Mouse (Mus musculus) small intestine, adult 2 months (tissue): Measurements from ENCODE around the gene Ebi3. TPM values are rescaled to one million over a fixed set of nuclear protein-coding genes. Genes with fewer than 3 reads are reported as not detected.
A peak's percentile ranks its signal among the peaks of the same experiment; 100 is the strongest.

Experiments used
- H3K27ac ChIP-seq: fragments of 200-500 bp; 2 replicates; pipeline ENCODE4 v1.5.1; 2012; ENCODE audit warnings: low read depth, low read length, control low read depth, inconsistent platforms; ENCODE audit not compliant: insufficient read depth
- H3K27me3 ChIP-seq: fragments of 200-500 bp; 2 replicates; pipeline ENCODE4 v1.6.1; 2012; ENCODE audit warnings: mild to moderate bottlenecking, moderate library complexity, low read length, inconsistent platforms; ENCODE audit not compliant: control insufficient read depth, insufficient read depth
- H3K36me3 ChIP-seq: fragments of 200-500 bp; 2 replicates; pipeline ENCODE4 v1.6.1; 2012; ENCODE audit warnings: mild to moderate bottlenecking, low read length, control low read depth, inconsistent platforms; ENCODE audit not compliant: control insufficient read depth, insufficient read depth
- H3K4me1 ChIP-seq: fragments of 200-500 bp; 2 replicates; pipeline ENCODE4 v1.6.1; 2012; ENCODE audit warnings: low read length, inconsistent platforms, mixed read lengths; ENCODE audit not compliant: control insufficient read depth, insufficient read depth, insufficient read length
- H3K4me3 ChIP-seq: fragments of 200-500 bp; 2 replicates; pipeline ENCODE4 v1.5.1; 2012; ENCODE audit warnings: low read depth, mild to moderate bottlenecking, control low read depth, inconsistent platforms, low read length, moderate library complexity
- CTCF ChIP-seq: fragments of 200-500 bp; IDR thresholded peaks from 2 replicates; pipeline ENCODE4 v1.5.1; 2012; ENCODE audit warnings: low read depth, mild to moderate bottlenecking, control low read depth, inconsistent platforms, low read length, moderate library complexity, mixed read lengths; ENCODE audit not compliant: insufficient replicate concordance, insufficient read length; ENCODE audit errors: extremely low read depth
- POLR2A ChIP-seq: fragments of 200-500 bp; IDR thresholded peaks from 2 replicates; pipeline ENCODE4 v1.6.1; 2012; ENCODE audit warnings: low read depth, mild to moderate bottlenecking, control low read depth, inconsistent platforms, low read length, moderate library complexity
- WGBS: fragments of 180-500 bp; shearing (Covaris S2); methylation state at CpG from one replicate; pipeline ENCODE4 v1.1.7; 2018; 5-methylcytosine and 5-hydroxymethylcytosine counted together
- polyA plus RNA-seq: library from polyadenylated mRNA; depleted of rRNA; stranded (reverse); fragments of >200 nt; gene quantifications from 2 replicates; pipeline ENCODE4 v1.2.3, GENCODE M21; 2012

The Ebi3 gene
- polyA plus RNA-seq, 1 experiment: 7.5 TPM

DNA sequence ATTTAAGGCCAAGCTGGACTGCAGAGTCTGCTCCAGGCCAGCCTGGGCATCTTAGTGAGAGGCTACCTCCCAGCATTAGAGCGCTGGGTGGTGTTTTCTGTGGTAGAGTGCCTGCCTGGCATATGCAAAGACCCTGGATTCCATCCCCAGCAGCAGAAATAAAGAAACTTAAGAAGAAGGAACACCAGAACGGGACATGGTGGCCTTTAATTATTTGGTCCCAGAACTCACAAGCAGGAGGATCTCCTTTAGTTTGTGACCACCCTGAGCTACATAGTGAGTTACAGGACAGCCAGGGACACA lies 6.1 kb downstream of the Ebi3 start:
- H3K27ac ChIP-seq: peak overlapping the region; percentile 38
- H3K4me3 ChIP-seq: 0 out of 2 replicates have a peak overlapping the region, but pooled peaks have one; percentile 1
- H3K4me1 ChIP-seq: peaks cover 7% of the 10 kb centered on the region; the same call in 1 of the 2 replicates
- peaks cover 9% of the 10 kb centered on the region; the same call in 1 of the 2 replicates for H3K36me3 ChIP-seq
- no peaks in the 10 kb centered on the region for H3K27me3 ChIP-seq
- TF ChIP-seq POLR2A: no peak
- 35% methylated on average over 2 of the region's 2 CpGs for WGBS

DNA sequence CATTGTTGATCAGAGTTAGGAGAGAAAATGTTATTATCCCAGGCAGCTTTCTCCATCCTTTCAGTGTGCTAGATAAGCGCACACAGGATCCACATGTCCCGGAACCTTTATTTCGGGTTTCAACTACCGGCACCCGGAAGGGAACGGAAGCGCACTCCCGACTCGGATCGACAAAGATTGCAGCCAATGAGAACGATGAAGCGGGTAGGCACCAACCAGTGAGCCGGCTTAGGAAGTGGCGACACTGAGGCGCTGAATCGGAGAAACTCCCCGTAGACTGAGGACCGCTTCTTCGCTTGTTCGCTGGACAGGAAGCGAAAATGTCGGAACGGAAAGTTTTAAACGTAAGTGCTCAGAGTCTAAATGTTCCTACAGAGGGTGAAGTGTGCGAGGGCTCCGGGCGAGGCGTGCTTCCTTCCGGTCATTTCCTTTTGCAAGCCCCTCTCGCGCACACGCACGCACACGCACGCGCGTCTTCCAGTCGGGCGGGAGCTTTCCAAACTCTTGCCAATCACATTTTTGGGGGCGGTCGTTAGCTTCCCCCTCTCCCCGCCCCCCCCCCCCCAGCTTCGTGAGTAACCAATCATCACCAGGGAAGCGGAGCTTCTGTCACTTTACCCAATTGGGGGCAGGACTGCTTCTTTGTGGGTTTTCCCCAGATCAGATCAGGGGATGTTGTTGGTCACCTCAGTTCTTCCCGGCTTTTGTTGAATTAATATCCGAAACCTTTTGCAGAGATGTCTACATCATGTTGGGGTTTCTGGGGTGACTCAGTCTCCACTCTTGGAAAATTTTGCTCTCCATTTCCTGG lies 6.7 kb downstream of the Ebi3 start, which contains the start of gene Yju2:
Yju2 (plus strand) TSS at position 182 of the 811 bp plus-strand sequence.
- peak within 1 kb of the TSS; percentile 98 for H3K27ac ChIP-seq
- H3K36me3 ChIP-seq: peaks cover 12% of the 10 kb centered on the region
- under 1% methylated on average over 45 of the region's 46 CpGs for WGBS
- no peak for TF ChIP-seq CTCF
- peak; percentile 69 for TF ChIP-seq POLR2A
- peaks cover 7% of the 10 kb centered on the region; the same call in 1 of the 2 replicates for H3K4me1 ChIP-seq
- no peaks in the 10 kb centered on the region for H3K27me3 ChIP-seq
- peak within 1 kb of the TSS; percentile 88 for H3K4me3 ChIP-seq

DNA sequence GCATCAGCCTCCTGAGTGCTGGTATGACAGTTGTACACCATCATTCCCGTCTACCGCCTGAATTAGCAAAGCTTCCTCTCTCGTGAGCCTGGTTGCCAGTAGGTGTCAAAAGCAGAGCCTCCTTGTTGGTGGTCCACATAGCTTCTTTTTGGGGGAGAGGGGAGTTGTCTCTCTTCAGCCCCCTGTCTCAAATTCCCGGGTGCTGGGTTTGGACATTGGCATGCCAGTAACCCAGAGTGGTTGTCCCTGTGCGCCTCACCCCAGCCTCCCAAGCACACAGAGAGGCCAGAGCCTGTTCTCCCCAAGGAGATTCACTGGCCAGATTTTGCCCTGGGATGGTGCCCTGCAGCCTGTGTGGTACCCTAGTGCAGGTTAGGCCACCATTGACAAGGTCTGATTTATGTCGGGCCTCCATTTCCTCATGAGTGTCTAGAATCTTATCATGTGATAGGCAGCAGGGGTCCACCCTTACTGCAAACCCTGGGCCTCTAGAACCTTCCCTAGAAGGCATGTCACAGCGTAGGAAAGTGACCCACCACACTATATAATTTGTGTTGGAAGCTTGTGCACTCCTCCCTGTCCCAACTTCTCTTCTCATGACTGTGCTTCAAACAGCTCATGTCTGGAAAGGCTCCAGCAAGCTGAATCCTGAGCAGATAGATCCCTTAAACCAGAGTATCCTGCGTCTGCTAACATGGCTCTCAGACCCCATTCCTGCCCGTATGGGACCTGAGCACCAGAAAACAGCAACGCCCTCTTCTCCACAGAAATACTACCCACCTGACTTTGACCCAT lies 7.7 kb downstream of the Ebi3 start:
- WGBS: 69% methylated on average over 10 of the region's 10 CpGs
- peaks cover 7% of the 10 kb centered on the region; the same call in 1 of the 2 replicates for H3K4me1 ChIP-seq
- H3K27me3 ChIP-seq: no peaks in the 10 kb centered on the region
- H3K36me3 ChIP-seq: peaks cover 21% of the 10 kb centered on the region
- TF ChIP-seq POLR2A (no peak), CTCF (no peak)
- no peak overlapping the region for H3K4me3 ChIP-seq
- peak overlapping the region; percentile 50; the same call in 1 of the 2 replicates for H3K27ac ChIP-seq

DNA sequence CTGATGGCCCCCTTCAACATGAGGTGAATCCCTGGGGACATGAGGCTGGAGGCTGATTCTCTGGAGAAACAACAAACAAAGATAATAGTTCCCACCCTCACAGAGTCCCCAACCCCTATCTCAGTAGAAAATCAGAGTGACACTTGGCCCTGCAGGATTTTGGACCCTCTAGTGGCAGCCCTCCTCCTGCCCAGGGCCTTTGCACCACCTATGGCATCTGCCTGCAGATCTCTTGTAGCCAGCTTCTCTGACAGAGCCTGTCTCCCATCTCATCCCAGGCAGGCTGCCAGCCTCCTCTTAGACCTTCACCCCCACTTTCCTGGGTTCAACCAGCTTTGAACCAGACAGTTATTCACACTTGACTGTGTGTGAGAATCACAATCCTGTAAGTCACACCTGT lies 8.4 kb downstream of the Ebi3 start:
- H3K27me3 ChIP-seq: no peaks in the 10 kb centered on the region
- no peak for TF ChIP-seq POLR2A
- no peak overlapping the region for H3K4me3 ChIP-seq

DNA sequence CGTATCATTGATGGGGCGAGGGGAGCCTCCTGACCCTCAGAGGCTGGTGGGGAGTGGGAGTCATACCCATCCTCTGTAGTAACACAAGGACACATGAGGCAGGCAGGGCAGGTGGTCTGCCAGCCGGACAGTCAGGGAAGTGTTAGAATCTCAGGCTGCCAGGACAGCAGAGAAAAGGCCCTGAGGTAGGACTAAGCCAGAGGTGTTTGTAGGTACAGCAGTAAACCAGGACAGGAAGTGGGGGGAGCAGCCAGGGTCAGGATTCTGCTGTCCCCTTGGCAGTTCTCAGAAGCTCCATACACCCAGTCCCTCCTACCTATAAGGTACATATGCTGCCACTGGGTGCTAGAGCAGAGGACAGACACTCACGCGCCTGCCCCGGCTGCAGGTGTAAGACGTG lies 9.2 kb downstream of the Ebi3 start:
- no peak overlapping the region for H3K4me3 ChIP-seq
- H3K27ac ChIP-seq: no peak overlapping the region
- peaks cover 7% of the 10 kb centered on the region; the same call in 1 of the 2 replicates for H3K4me1 ChIP-seq
- WGBS: 95% methylated on average over 7 of the region's 7 CpGs
- no peaks in the 10 kb centered on the region for H3K27me3 ChIP-seq
- H3K36me3 ChIP-seq: peaks cover 32% of the 10 kb centered on the region
- TF ChIP-seq POLR2A (no peak), CTCF (no peak)

More for the DNA sequence above, 8.4 kb downstream of the Ebi3 start:
- Histone ChIP-seq H3K4me1 (peaks cover 7% of the 10 kb centered on the region; the same call in 1 of the 2 replicates), H3K27ac (no peak overlapping the region), H3K36me3 (peaks cover 25% of the 10 kb centered on the region)

DNA sequence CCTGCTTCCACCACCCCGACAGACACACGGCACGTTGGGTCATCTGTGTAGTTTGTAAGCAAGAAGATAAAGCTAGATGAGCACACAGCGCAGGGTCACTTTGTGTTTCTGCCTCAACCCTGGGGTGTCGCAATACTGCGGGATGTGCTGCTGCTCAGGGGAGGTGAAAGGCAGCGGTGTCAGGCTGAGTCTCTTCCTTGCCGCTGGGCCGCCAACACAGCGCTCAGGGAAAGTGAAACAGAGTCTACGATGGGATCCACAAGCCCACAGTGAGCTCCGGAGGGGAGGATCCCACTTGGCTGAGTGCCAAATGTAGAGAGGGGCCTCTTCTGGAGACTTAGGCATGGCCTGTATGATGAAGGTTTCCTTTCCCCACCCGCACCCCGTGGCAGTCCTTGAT lies 10.7 kb downstream of the Ebi3 start:
- no peak overlapping the region for H3K4me3 ChIP-seq
- peaks cover 44% of the 10 kb centered on the region for H3K36me3 ChIP-seq
- peaks cover 7% of the 10 kb centered on the region; the same call in 1 of the 2 replicates for H3K4me1 ChIP-seq
- no peak for TF ChIP-seq CTCF
- TF ChIP-seq POLR2A: no peak
- 63% methylated on average over 14 of the region's 14 CpGs for WGBS
- H3K27ac ChIP-seq: no peak overlapping the region
- no peaks in the 10 kb centered on the region for H3K27me3 ChIP-seq

DNA sequence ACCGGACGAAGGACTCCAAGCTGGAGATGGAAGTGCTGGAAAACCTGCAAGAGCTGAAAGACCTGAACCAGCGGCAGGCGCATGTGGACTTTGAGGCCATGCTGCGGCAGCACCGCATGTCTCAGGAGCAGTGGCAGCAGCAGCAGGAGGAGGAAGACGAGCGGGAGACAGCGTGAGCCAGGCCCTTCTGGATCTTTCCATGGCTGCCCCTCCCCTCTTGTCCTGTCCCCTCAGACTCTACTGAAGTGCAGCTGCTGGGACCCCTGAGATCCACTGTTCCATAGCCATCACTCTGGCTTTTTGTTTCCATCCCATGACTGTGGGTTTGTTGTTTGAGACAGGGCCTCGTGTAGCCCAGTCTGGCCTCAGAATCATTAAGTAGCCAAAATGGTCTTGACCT lies 12.1 kb downstream of the Ebi3 start:
- no peaks in the 10 kb centered on the region; the same call in 1 of the 2 replicates for H3K27me3 ChIP-seq
- peaks cover 4% of the 10 kb centered on the region; the same call in 1 of the 2 replicates for H3K4me1 ChIP-seq
- TF ChIP-seq POLR2A (no peak), CTCF (no peak)
- no peak overlapping the region for H3K27ac ChIP-seq
- peaks cover 44% of the 10 kb centered on the region for H3K36me3 ChIP-seq
- H3K4me3 ChIP-seq: no peak overlapping the region
- WGBS: 97% methylated on average over 10 of the region's 10 CpGs
